Mouse (Mus musculus): ENCODE data around the gene Adh1.

Adh1 gene

GRCm38 (mm10) chr3:138260721-138261669, at the start of gene Adh1:
Gene Adh1, plus strand, starts transcription at chr3:138260991.
- in situ Hi-C loops (cut with MboI; ENCODE audit: unreplicated experiment in 2 of 2): no loop called here

DNA sequence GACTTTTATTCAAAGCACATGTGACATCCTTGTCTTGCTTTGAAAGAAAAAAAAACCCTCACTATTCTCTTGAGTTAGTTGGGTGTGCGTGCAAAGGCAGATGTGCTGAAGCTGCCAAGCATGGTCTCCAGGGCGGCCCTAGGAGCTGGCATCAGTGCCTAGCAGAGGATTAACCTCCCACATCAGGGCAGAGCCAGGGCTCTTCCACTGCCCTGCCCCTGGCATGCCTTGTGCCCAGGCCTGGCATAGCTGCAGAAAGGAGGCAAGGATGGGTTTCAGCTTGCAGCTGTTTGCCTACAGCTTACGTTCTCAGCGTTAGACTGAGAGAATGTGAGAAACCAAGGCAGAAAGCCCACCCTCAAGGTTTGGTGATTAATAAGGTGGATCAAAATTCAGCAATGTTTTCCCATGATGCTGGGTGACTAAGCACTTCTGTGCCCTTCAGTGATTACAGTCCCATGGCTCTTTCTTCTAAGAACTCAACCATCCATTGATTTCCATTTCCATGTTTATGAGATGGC, 48.3 kb upstream of the Adh1 start:
- in situ Hi-C loops (cut with MboI; ENCODE audit: unreplicated experiment in 2 of 2): loop anchor here in 1 of 2 experiments (25.0 kb wide), 1 partner anchor 1050 kb away; no protein-coding TSS in a partner anchor

GRCm38 (mm10) chr3:138215395-138215989, 45.3 kb upstream of the Adh1 start:
- in situ Hi-C loops (cut with MboI; ENCODE audit: unreplicated experiment in 2 of 2): loop anchor here in 1 of 2 experiments (25.0 kb wide), 1 partner anchor 1047 kb away; no protein-coding TSS in a partner anchor

DNA sequence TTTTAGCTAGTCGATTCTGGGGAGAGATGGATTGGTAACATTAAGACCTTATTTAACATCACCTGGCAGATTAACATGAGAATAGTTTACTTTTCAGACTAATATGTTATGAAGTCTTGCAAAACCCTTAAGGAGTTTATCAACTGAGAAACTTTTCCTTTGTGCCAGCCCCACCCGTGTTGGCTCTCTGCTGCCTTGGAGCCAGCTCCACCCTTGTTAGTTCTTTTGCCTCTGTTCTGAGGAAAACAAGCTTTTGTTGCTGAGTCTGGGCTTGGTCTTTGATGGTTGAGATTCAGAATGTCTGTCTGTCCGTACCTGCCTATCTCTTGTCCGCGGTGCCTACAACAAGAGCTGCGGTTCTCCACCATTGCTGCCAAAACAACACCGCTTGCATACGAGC, 44.7 kb upstream of the Adh1 start:
- in situ Hi-C loops (cut with MboI; ENCODE audit: unreplicated experiment in 2 of 2): loop anchor here in 1 of 2 experiments (25.0 kb wide), 1 partner anchor 1046 kb away; no protein-coding TSS in a partner anchor

GRCm38 (mm10) chr3:138217631-138218264, 43.0 kb upstream of the Adh1 start, which contains the start of gene Adh7:
Gene Adh7, plus strand, starts transcription at chr3:138217760.
- in situ Hi-C loops (cut with MboI; ENCODE audit: unreplicated experiment in 2 of 2): loop anchor here in 1 of 2 experiments (25.0 kb wide), 1 partner anchor 1045 kb away; no protein-coding TSS in a partner anchor

DNA sequence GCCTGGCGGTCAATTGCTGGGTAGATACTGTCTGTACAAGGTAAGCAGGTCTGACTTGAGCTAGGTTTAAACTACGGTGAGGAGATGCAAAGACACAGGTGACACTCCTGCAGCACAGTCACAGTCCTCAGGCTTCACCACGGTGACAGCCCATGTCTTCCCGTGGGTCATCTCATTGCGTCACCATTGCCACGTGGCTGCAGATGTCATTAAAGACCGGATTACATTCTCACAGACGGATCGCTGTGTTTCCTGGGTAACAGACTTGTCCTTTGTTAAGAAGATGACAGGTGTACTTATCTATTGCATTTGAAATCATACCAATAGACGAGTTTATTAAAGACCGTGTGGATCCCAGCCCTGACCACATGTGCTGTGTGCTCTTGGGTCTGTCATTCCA, 39.7 kb upstream of the Adh1 start:
- in situ Hi-C loops (cut with MboI; ENCODE audit: unreplicated experiment in 2 of 2): loop anchor here (10.0 to 25.0 kb wide), 3 partner anchors 204 to 1041 kb away; no protein-coding TSS in a partner anchor

DNA sequence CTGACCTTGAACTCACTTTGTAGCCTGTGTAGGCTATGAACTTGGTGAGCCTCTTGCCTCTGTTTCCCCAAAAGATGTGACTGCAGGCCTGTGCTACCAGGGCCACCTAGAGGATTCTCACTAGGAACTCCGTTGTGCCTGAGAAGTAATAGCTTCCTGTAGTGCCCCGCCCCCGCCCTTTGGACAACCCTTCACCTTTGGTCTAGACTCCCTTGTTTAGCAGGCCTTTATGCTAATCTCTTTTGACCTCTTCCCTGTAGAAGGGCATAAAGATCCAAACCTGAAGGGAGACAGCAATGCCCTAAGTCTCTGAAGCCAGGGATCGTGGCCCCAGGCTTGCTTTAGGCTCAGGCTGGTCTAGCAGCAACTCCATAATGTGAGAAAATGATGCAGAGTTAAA, 38.3 kb upstream of the Adh1 start:
- in situ Hi-C loops (cut with MboI; ENCODE audit: unreplicated experiment in 2 of 2): loop anchor here (10.0 to 25.0 kb wide), 3 partner anchors 202 to 1040 kb away; no protein-coding TSS in a partner anchor

- in situ Hi-C loops (cut with MboI; ENCODE audit: unreplicated experiment in 2 of 2): loop anchor here (10.0 to 25.0 kb wide), 3 partner anchors 202 to 1039 kb away; no protein-coding TSS in a partner anchor
Observed at GRCm38 (mm10) chr3:138222952-138223351, 37.8 kb upstream of the Adh1 start.

- in situ Hi-C loops (cut with MboI; ENCODE audit: unreplicated experiment in 2 of 2): loop anchor here (10.0 to 25.0 kb wide), 3 partner anchors 200 to 1038 kb away; no protein-coding TSS in a partner anchor
Observed at GRCm38 (mm10) chr3:138224363-138224954, 36.3 kb upstream of the Adh1 start.

GRCm38 (mm10) chr3:138225331-138225730, 35.5 kb upstream of the Adh1 start:
- in situ Hi-C loops (cut with MboI; ENCODE audit: unreplicated experiment in 2 of 2): loop anchor here (10.0 to 25.0 kb wide), 4 partner anchors 199 to 962 kb away; no protein-coding TSS in a partner anchor

GRCm38 (mm10) chr3:138225853-138226252, 34.9 kb upstream of the Adh1 start:
- in situ Hi-C loops (cut with MboI; ENCODE audit: unreplicated experiment in 2 of 2): loop anchor here (10.0 to 25.0 kb wide), 4 partner anchors 199 to 961 kb away; no protein-coding TSS in a partner anchor

- in situ Hi-C loops (cut with MboI; ENCODE audit: unreplicated experiment in 2 of 2): loop anchor here (10.0 to 25.0 kb wide), 4 partner anchors 198 to 961 kb away; no protein-coding TSS in a partner anchor
Observed at GRCm38 (mm10) chr3:138226476-138226875, 34.3 kb upstream of the Adh1 start.

GRCm38 (mm10) chr3:138227082-138227481, 33.7 kb upstream of the Adh1 start:
- in situ Hi-C loops (cut with MboI; ENCODE audit: unreplicated experiment in 2 of 2): loop anchor here (10.0 to 25.0 kb wide), 4 partner anchors 198 to 960 kb away; no protein-coding TSS in a partner anchor

GRCm38 (mm10) chr3:138227782-138228181, 33.0 kb upstream of the Adh1 start:
- in situ Hi-C loops (cut with MboI; ENCODE audit: unreplicated experiment in 2 of 2): loop anchor here (10.0 to 25.0 kb wide), 4 partner anchors 197 to 960 kb away; no protein-coding TSS in a partner anchor

- in situ Hi-C loops (cut with MboI; ENCODE audit: unreplicated experiment in 2 of 2): loop anchor here (10.0 to 25.0 kb wide), 4 partner anchors 195 to 958 kb away; no protein-coding TSS in a partner anchor
Observed at GRCm38 (mm10) chr3:138229448-138229847, 31.3 kb upstream of the Adh1 start.

- in situ Hi-C loops (cut with MboI; ENCODE audit: unreplicated experiment in 2 of 2): loop anchor here (25.0 kb wide), 2 partner anchors 682 to 957 kb away; no protein-coding TSS in a partner anchor
Observed at GRCm38 (mm10) chr3:138230266-138230665, 30.5 kb upstream of the Adh1 start.

GRCm38 (mm10) chr3:138231531-138231930, 29.3 kb upstream of the Adh1 start:
- in situ Hi-C loops (cut with MboI; ENCODE audit: unreplicated experiment in 2 of 2): loop anchor here (25.0 kb wide), 2 partner anchors 681 to 956 kb away; no protein-coding TSS in a partner anchor

DNA sequence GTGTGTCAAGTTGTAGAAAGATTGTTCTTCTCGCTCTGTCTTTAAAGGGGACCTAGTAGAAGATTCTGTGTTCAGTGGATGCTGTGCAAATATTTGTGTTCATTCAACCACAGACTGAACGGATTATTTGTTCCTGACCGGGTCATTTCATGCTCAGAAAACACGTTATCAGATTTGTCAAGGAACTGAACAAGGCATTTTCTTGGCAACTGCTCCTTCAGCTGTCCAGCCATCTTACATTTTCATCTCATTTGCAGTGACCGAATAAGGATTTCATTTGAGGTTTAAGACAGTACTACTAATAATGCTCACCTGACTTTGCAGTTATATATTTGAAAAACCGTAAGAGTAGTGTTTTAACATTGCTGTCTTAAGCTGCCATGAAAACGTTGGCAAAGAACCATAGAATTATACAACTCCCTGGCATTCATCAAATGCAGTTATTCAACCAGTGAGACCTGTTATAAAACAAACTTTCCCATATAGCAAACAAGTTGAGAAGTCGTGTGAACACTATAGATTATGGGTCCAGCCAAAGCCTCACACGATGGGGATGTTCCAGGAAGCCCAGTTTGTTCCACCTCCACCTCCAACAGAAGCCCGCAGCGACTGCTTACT, 24.1 kb upstream of the Adh1 start:
- in situ Hi-C loops (cut with MboI; ENCODE audit: unreplicated experiment in 2 of 2): loop anchor here (5.0 to 25.0 kb wide), 3 partner anchors 181 to 951 kb away; partner anchors contain the start of gene Adh4 (in 1 of the 2)

Data from v-Abl transformed pro-B cells (cell line).